Mouse (Mus musculus): ENCODE results near the gene Egln3.

Egln3 gene

DNA sequence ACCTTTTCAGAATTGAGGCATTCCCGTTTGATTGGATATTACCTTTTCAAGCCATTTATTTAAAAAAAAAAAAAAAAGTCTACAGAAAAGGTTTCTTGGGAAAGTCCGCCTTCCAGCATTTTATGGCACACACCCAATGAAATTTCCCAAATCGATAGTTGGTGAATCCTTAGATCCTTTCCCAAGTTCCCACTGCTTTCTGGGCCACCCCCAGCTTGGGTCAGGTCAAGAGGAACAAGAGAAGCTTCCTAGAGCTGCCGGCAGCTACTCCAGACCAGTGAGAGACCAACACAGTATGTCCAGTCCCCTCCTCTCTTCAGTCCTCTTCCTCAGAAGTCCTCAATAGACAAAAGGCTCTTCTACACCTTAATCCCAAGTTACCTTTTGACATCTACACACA lies 40.5 kb downstream of the Egln3 start:
- DNase-seq (ENCODE audit: low spot score in 2 of 2), result no peak

DNA sequence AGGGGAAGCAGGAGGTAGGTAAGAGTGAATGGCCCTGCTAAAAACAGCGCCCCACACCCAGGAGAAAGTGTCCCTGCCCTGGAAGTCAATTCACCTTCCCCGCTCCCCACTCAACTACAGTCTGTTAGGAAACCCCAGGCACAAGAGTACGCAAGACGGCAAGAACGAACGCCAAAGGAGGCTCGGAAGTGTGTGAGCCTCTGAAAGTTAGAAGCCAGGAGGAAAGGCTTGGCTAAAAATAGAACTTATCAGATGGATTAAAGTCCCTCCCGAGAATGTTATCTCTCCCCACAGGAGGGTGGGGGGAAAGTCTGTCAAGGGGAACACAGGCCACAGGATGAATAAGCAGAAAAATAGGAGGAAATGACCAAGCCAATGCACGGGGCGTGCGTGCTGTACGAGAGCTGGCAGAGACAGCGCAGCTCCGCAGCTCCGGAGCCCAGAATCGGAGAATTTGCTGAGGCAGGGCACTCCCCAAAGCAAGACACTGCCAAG lies 41.0 kb downstream of the Egln3 start:
- no peak for DNase-seq (ENCODE audit: low spot score in 2 of 2)

DNA sequence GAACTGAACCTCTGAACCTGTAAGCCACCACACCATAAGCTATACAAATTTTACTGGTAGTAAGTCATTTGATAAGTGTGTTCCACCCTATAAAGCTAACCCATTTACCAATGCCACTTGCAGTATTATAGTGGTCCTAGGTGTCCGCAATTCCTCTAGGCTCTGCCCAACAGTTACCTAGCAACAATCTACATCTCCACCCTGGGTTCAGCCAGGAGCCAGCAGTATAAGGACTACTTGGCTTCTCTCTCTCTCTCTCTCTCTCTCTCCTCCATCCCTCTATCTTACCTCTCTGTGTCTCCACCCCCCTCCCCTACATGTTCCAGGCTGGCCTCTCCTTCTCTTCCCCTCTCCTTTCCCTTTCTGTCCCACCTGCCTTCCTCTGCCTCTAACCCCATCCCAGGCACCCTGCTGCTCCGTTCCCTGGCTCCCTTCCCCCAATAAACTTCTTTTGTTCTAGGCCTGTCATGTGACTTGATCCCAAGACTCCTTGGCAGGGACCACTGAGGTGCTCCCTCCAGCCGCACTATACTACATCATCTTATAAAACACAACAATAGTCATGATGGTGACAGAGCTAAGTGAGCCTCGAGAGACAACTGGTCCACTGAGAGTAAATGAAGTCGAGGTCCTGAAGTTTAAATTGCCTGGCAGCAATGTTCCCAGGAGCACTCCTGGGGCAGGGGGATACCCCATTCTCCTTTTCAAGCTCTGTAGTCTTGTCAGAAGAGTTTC lies 42.0 kb downstream of the Egln3 start:
- DNase-seq (ENCODE audit: low spot score in 2 of 2), result no peak

DNA sequence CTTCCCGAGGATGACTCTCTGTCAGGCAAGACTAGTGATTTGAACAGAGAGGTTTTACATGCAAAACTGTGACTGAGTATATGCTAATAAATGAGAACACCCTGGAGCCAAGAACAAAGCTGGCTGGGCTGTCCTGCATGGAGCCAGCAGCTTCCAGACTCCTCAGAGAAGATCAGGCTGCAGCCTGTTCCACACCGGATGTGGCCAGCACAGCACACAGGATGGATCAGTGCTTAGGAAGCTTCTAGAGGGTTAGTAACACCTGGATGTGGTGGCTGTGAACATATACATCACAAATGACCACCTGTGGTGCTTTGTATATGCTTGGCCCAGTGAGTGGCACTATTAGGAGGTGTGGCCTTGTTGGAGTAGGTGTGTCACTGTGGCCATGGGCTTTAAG lies 43.4 kb downstream of the Egln3 start:
- no peak for DNase-seq (ENCODE audit: low spot score in 2 of 2)

DNA sequence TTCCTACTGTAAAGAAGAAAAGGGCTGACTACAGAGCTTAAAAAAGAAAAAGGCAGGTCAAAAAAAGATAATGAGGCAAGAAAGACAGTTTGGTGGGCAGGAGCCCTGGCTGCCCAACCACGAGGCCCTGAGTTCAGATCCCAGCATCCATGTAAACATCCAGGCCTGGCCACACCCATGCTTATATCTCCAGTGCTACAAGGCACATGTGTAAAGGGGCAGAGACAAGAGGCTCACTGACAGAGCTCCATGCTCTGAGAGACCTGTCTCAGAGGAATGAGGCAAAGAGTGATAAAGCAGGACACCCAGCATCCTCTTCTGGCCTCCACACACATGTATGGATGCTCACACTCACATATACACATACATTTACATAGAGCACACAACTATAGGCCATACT lies 48.9 kb downstream of the Egln3 start:
- DNase-seq (ENCODE audit: low spot score in 2 of 2), result no peak

DNA sequence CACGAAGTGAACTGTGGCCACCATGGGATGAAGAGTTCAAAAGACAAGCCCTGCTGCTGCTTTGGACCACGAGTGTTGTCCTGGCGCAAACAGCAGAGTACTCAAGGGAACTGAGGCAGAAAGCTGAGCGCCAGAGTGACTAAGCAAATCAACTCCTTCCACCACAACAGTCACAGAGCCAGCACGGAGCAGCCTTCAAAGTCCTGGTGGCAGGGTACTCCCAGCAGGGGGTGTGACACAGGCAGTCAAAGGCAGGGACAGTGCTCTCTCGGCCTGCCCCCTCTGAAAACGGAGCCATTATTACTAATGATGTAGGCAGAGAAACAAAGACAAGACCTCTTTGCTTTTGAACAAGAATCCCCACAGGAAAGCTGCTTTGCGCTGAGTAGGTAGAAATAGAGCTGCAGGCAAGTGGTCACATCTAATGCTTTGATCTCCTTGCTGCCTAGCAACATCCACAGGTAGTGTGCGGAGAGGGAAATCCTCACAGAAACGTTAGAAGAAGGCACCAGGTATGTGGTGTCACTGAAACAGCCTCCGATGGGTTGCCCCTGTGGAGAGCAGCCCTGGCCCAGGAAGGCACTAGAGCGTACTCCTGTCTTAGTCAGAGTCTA lies 56.6 kb downstream of the Egln3 start:
- DNase-seq (ENCODE audit: low spot score in 2 of 2), result no peak

Data from left cerebral cortex, adult 9 months (tissue).